Mouse (Mus musculus): ENCODE data around the gene BC052040. TPM values are rescaled to one million over a fixed set of nuclear protein-coding genes. Genes with fewer than 3 reads are reported as not detected.

Gene BC052040
- 1 to 10 TPM; 2.2 to 2.3 TPM for total RNA-seq (2021)
- long read RNA-seq, experiment 1, partial matches to known transcripts, result 0 of 5 reads
- long read RNA-seq, experiment 1, other reads (novel, unspliced or antisense), result 2 of 5 reads
- long read RNA-seq, experiment 2, partial matches to known transcripts, result 1 of 2 reads
- long read RNA-seq, experiment 2, other reads (novel, unspliced or antisense), result 1 of 2 reads

DNA sequence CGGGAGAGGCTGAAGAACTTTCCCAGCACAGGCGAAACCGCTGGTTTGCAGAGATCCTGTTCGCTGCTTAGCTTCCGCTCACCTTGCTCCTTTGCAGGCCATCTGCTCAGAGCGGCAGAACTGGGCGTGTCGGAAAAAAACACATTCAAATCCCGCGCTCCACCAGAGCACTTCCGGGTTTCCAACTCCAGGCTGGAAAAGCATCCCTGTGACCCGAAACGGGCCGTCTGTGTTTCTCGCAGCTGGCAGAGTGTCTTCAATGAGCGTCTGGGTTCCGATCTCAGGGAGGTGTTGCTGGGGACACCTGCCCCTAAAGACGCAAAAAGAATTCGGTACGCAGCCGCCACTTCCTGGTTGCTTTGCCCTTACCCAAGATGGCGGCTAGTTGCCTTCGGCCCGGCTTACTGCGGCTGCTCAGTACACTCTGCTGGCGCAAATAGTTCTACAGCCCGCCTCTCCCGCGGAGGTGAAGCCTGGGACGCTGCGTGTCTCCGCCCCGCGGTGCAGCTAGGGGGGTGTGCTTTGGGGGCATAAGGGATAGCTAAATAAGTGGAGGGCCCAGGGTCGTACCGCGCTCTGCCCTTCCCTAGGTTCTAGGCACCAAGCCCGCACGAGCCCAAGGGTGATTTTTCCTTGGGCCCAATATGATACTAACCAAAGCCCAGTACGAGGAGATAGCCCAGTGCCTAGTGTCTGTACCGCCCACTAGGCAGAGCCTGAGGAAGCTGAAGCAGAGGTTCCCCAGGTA is at the start of gene BC052040:
TSS of gene BC052040 (plus strand) at position 476 of the 748 bp plus-strand sequence.
- intact Hi-C loops (cut with DNase I), result no loop called here
- peak; percentile 81 to 87 for DNase-seq

- DNase-seq, result no peak
- intact Hi-C loops (cut with DNase I), result no loop called here
Observed at GRCm38 (mm10) chr2:115538009-115538690, 43.4 kb upstream of the BC052040 start.

- no peak for DNase-seq
- intact Hi-C loops (cut with DNase I), result no loop called here
Observed at GRCm38 (mm10) chr2:115538691-115539283, 42.7 kb upstream of the BC052040 start.

- intact Hi-C loops (cut with DNase I), result no loop called here
- no peak for DNase-seq
Observed at GRCm38 (mm10) chr2:115539731-115540130, 41.8 kb upstream of the BC052040 start.

- no peak for DNase-seq
- intact Hi-C loops (cut with DNase I), result no loop called here
Observed at GRCm38 (mm10) chr2:115542401-115543123, 39.0 kb upstream of the BC052040 start.

DNA sequence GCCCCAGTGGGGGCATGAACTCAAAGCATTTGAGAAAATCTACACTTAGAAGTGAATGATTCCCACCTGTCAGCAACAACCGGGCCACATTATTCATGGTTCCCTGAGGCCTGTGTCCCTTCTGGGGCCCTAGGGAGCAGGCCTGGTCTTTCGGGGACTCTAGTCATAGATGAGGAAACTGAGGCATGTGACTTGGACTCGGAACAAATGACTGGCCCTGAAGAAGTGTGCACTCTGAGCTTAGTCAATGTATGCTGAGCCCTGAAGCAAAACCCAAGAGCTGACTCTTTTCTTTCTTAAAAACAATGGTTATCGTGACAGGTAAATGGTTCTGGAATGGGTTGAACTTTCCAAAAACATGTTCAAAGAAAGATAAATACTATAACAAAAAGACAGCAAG is 38.3 kb upstream of the BC052040 start:
- DNase-seq, result no peak
- intact Hi-C loops (cut with DNase I), result no loop called here

DNA sequence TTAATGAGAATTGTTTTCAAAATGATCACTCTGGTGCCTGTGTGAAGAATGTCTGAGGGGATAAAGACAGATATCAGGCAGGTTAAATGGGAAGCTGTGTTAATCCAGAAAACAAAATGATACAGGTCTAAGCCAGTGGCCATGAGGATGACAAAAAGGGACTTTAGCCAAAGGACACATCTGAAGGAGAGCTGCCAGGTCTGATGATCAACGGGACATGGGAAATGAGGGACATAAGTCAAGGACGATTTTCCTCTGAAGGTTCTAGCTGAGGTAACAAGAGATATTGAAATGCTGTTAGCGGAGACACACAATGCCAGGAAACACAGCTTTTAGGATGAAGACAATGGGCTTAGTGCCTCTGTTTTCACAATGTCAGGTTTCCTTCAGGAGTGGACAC is 29.6 kb upstream of the BC052040 start:
- no peak for DNase-seq
- intact Hi-C loops (cut with DNase I), result no loop called here

- DNase-seq, result no peak
- intact Hi-C loops (cut with DNase I), result no loop called here
Observed at GRCm38 (mm10) chr2:115562155-115562827, 19.2 kb upstream of the BC052040 start.

DNA sequence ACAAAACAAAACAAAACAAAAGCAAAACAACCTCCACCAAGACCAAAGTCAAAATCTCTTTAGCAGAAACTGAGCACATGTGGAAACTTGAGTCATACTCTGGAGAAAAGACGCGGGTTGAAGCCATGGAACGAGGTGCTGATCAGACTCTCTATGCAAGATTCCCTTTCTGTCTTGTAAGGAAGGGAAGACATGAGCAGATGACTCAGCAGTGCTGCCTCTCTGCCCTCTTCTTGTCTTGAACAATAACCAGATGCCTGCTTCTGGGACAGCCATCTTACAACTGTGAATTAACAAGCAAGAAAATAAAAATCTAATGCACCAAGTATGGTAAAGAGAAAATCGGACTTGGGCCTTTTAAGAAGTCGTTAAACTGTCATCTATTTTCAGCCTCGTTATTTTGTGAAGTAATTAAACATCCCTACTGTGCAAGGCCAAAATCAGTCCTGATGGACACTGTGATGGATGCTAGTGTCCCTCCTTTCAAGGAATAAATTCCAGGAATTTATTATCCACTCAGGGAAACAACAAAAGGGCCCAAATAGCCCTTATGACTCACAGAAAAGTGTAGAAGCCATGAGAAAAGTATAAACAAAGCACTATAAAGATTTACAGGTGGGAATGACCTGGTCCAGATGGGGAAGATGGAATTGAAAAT is 18.0 kb upstream of the BC052040 start:
- intact Hi-C loops (cut with DNase I), result no loop called here
- no peak for DNase-seq

DNA sequence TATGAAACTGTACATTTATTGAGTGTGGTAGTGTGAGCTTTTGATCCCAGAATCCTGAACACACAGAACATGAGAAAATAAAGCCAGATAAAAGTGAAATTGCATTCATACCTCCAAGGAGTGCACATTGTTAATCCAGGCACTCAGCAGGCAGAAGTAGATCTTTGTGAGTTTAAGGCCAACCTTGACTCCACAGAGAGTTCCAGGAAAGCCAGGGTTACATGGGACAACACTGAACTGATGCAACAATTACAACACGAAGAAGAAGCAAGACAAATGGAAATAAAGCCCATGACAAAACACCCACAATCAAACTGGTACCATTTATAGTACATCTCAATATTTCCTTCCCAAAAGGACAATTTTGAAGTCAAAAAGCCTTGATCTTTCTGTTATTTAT is 9.5 kb upstream of the BC052040 start:
- no peak for DNase-seq
- intact Hi-C loops (cut with DNase I), result no loop called here

DNA sequence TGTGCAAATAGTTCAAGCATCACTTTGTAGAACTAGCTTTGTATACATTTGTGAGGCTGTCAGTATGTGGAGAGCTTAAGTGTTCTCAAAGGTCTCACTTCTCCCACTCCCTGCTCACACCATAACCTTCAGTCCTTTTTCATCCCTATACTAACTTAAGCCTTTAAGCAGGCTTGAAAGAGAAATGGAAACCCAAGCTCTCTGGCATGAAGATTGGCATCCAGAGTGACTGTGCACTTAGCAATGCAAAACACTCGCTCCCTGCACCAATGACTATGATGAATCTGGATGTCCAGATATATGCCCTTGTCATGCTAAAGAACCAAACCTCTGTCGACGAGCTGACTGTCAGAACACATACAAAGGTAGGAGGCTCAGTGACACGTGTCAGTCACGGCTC is 6.7 kb upstream of the BC052040 start:
- intact Hi-C loops (cut with DNase I), result no loop called here
- no peak for DNase-seq

DNA sequence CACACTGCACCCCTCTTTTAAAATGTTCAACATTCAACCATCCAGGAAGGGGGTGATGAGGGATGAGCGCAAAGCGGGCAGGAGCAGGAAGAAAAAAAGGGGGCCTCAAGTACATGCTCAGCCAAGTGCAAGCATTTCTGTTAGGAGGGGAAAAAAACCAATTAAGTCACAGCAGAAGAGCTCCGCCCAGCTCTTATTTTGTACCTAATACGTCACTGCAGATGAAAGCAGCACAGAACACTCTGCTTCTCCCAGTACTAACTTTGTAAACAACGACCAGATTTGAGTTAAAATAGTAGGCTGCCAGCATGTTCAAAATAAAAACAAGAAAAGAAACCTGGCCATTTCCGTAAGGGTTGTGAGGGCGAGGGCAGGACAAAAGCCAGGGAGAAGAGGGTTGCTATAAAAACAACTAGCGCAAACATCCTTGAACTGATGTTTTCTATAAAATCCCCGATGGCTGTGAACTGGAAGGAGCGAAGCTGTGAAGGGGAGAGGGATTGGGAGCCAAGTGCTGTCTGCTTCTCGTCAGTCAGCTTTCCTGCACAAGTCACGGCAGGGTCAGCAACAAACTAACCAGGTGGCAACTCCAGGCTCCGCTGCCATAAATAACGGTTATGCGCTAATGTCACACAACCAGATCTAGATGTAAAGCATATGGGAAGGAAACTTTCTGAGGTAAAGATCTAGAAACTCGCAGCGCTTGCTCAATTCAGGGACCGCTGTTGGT is 2.2 kb upstream of the BC052040 start:
- intact Hi-C loops (cut with DNase I), result no loop called here

DNA sequence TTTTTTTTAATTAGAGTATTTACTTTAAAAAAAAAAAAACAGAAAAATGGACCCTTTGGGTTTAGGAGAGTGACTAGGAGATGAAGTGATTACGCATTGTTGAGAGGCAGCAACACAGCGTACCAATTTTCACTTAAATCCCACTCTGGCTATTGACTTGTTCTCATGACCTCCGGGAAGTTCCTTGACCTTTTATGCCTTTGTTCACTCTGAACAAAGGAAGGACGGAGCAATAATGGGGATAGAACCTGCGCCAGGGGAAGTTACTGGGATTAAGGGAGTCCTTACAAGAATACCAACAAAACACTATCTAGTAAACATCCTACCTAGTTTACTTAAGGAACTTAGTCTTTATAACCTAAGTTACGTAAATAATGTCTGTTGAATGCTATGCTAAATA is 1.5 kb upstream of the BC052040 start:
- intact Hi-C loops (cut with DNase I), result no loop called here

More for the DNA sequence above, 2.2 kb upstream of the BC052040 start:
- DNase-seq, result no peak

DNA sequence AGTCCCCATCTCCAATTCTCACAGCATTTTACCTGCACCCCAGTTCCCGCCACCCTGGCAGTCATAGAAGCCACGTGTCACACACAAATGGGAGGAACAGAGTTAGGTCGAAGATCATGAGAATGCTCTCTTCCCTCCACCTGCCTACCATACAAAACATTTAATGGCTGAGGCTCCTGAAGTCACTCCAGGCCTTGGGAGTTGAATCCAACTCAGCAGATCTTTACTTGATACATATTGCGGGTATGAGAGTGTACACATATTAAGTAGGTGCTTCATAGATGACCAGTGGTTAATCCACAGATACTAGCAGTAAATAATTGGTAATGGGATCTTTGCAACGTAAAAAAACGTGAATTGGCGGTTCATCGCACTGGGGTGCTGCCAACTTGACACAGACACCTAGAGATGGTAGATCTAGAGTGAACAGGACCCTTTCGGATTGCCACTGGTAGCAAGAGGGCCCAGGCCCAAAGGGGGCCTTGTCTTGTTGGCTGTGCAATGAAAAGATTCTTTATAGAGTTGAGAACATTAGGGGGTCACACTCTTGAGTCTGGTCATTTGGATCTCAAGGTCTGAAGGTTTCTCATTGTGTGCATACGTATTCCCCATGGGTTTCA is 583 bp downstream of the BC052040 start:
- intact Hi-C loops (cut with DNase I), result no loop called here
- no peak for DNase-seq

More for the DNA sequence above, 1.5 kb upstream of the BC052040 start:
- DNase-seq, result no peak

- intact Hi-C loops (cut with DNase I), result no loop called here
- no peak for DNase-seq
Observed at GRCm38 (mm10) chr2:115583776-115584175, 2.3 kb downstream of the BC052040 start.

- no peak for DNase-seq
Observed at GRCm38 (mm10) chr2:115590602-115591001, 9.1 kb downstream of the BC052040 start.

GRCm38 (mm10) chr2:115592651-115593119 is 11.2 kb downstream of the BC052040 start:
- DNase-seq, result peak; percentile 28 to 41
- intact Hi-C loops (cut with DNase I), result no loop called here

More at GRCm38 (mm10) chr2:115590602-115591001, 9.1 kb downstream of the BC052040 start:
- intact Hi-C loops (cut with DNase I), result no loop called here

DNA sequence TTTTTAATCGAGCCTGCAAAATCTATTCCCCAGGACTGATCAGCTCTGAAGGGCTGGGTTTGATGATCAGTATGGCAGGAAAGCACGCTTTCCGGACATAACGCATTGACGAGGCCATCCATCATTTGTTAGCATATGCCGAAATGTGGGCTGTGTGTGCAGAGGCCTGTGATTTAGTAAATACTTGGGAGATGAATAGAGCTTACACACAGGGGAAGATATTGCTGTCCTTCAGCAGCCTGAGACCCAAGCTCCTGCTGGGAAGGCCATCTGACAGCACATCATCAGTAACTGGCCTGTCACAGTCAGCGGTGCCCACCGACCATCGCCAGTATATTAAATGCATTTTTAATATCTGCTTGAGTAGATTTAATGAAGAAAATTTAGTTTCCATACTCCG is 15.5 kb downstream of the BC052040 start:
- DNase-seq, result no peak
- intact Hi-C loops (cut with DNase I), result no loop called here
